Mouse (Mus musculus) effector memory CD4-positive, alpha-beta T cell, adult 5 months (primary cell): ENCODE data around the gene Nup93. TPM values are rescaled to one million over a fixed set of nuclear protein-coding genes. Genes with fewer than 3 reads are reported as not detected.

ENCODE experiments used
- polyA plus RNA-seq: library from polyadenylated mRNA; unstranded; fragments of 100-300 nt; shearing (Covaris generic); gene quantifications from one replicate; pipeline ENCODE4 v1.2.1, GENCODE M21; 2017

Gene Nup93
- 35.0 TPM for polyA plus RNA-seq

DNA sequence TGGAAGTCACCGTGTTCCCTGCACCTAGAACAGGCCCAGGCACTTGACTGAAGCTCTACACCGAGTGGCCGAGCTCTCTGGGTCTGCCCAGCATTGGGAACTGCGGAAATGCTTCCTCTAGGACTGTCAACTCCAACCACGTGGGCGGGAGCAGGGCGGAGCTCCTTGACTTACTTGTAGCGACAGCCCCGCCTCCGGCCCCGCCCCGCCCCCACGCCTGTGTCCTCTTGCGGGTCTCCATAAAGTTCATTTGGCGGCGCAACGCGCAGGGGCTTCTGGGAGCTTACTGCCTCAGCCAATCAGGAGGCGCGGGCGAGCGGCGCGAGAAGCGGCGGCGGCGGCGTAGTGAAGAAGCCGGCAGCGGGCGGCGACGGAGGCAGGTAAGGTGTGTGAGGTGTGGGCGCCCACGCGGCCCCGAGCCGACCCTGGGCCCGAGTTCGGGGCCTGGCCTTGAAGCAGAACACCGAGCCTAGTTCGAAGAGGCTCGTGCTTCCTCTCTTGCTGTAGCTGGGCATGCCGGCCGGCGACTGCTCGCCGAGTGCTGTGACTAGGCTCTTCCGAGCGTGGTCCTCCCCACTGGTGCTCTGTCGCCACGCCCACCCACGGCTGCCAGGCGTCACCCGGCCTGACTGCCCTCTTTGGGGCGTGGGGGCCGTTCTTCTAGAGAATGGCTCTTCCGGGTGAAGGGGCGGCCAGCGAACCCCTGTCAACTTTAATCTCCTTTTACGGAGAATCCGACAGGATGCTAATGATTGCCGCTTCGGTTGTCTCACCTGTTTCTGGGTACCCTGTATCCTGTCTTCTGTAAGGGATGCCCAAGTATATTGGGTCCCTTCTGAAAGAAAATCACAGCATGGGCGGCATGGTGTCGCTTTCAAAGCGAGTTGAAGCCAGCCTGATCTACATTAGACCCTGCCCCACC, at the start of gene Nup93:
TSS of gene Nup93 (plus strand) at position 313 of the 922 bp plus-strand sequence.

GRCm38 (mm10) chr8:94172075-94172808, 42.1 kb upstream of the Nup93 start, which contains the start of gene Mt2:
Gene Mt2 (plus strand): TSS chr8:94172664.

GRCm38 (mm10) chr8:94178857-94179712, 35.3 kb upstream of the Nup93 start, which contains the start of gene Mt1:
Gene Mt1 (plus strand): TSS chr8:94179082.

GRCm38 (mm10) chr8:94328932-94329728, 114.8 kb downstream of the Nup93 start, which contains the start of gene Slc12a3:
Gene Slc12a3 (plus strand): TSS chr8:94329201.

Other genes starting within 250 kb of the Nup93 start
- gene Amfr, start 201.7 kb upstream of the Nup93 start, polyA plus RNA-seq, result 134 TPM
- 106 TPM for gene Nudt21, start 177.5 kb upstream of the Nup93 start, polyA plus RNA-seq
- gene Ogfod1, start 177.4 kb upstream of the Nup93 start, polyA plus RNA-seq, result 13.2 TPM
- gene Bbs2, start 115.6 kb upstream of the Nup93 start, polyA plus RNA-seq, result 11.4 TPM
- gene Mt4, start 77.4 kb upstream of the Nup93 start, polyA plus RNA-seq, result not detected
- not detected for gene Mt3, start 62.0 kb upstream of the Nup93 start, polyA plus RNA-seq
- gene Mt2, start 41.9 kb upstream of the Nup93 start, polyA plus RNA-seq, result 6.5 TPM
- gene Mt1, start 35.5 kb upstream of the Nup93 start, polyA plus RNA-seq, result 33.8 TPM
- gene Slc12a3, start 114.6 kb downstream of the Nup93 start, polyA plus RNA-seq, result 0.11 TPM
- gene Herpud1, start 171.9 kb downstream of the Nup93 start, polyA plus RNA-seq, result 187 TPM
- gene Nlrc5, start 219.8 kb downstream of the Nup93 start, polyA plus RNA-seq, result 206 TPM